In the genomic region with DNA sequence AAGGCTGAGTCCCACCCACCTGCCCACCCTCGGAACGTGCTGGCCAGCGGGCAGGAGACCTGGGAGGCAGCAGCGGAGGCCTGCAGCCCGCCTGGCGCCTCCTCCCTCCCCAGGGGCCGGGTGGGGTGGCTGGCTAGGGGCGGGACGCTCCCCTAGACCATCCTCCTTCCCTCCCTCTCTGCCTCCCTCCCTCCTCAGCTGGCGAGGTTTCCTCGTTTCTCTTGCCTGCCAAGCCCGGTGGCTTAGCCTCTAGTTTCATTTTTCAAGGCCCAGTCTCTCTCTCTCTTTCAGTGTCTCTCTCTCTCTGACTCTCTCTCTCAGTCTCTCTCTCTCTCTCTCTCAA, we compare ENCODE assay signal across 8 mouse cellular contexts. TPM values are rescaled to one million over a fixed set of nuclear protein-coding genes. Genes with fewer than 3 reads are reported as not detected.
DNase-seq lines count a peak whose midpoint lies in the region; ATAC-seq lines count a peak whose summit lies in the region.

No protein-coding gene starts in this region.

- H3K4me1 ChIP-seq in embryonic facial prominence, embryonic 10.5 days, result peaks cover 29% of the 10 kb centered on the region
- peaks cover 21% of the 10 kb centered on the region for H3K4me1 ChIP-seq in limb, embryonic 15.5 days
- peaks cover 9% of the 10 kb centered on the region for H3K4me1 ChIP-seq in midbrain, embryonic 16.5 days (ENCODE audit: control insufficient read depth, insufficient read depth, low read length)

- peaks cover 18% of the 10 kb centered on the region for H3K36me3 ChIP-seq in embryonic facial prominence, embryonic 10.5 days (replicated peaks)
- peaks cover 16% of the 10 kb centered on the region for H3K36me3 ChIP-seq in limb, embryonic 15.5 days
- no peaks in the 10 kb centered on the region for H3K36me3 ChIP-seq in midbrain, embryonic 16.5 days (ENCODE audit: control insufficient read depth, insufficient read depth, low read length)

- 0% methylated on average over 12 of the region's 12 CpGs for WGBS in embryonic facial prominence, embryonic 10.5 days
- WGBS in limb, embryonic 15.5 days, result 0% methylated on average over 10 of the region's 12 CpGs
- WGBS in midbrain, embryonic 16.5 days, result 0% methylated on average over 4 of the region's 12 CpGs

- H3K9me3 ChIP-seq in embryonic facial prominence, embryonic 10.5 days, result no peaks in the 10 kb centered on the region
- no peaks in the 10 kb centered on the region for H3K9me3 ChIP-seq in limb, embryonic 15.5 days
- no peaks in the 10 kb centered on the region for H3K9me3 ChIP-seq in midbrain, embryonic 16.5 days (replicated peaks; ENCODE audit: control insufficient read depth, low read length, poor library complexity, severe bottlenecking)

- H3K4me3 ChIP-seq in embryonic facial prominence, embryonic 10.5 days, result peak overlapping the region; percentile 55
- peak overlapping the region; percentile 36 for H3K4me3 ChIP-seq in limb, embryonic 15.5 days
- peak overlapping the region; percentile 33 for H3K4me3 ChIP-seq in midbrain, embryonic 16.5 days (ENCODE audit: low read depth, low read length)

- peak; percentile 92 for ATAC-seq in limb, embryonic 15.5 days (ENCODE audit: insufficient number of reproducible peaks, low FRiP score, low TSS enrichment, low read depth)
- peak; percentile 40 for ATAC-seq in midbrain, embryonic 16.5 days

- peak; percentile 94 for DNase-seq in 416B (ENCODE audit: low read depth)
- DNase-seq in adrenal gland, postnatal 14 days, result peak; percentile 97
- peak; percentile 92 for DNase-seq in embryonic facial prominence, embryonic 10.5 days (ENCODE audit: low spot score)
- peak; percentile 100 for DNase-seq in heart, adult 11 months
- DNase-seq in kidney, adult 11 months, result peak; percentile 96
- DNase-seq in spleen, postnatal 14 days (ENCODE audit: low spot score in 2 of 2), result peak; percentile 67 to 69

- peak overlapping the region; percentile 86 for H3K27ac ChIP-seq in embryonic facial prominence, embryonic 10.5 days (replicated peaks)
- peak overlapping the region; percentile 90 for H3K27ac ChIP-seq in limb, embryonic 15.5 days
- peak overlapping the region; percentile 7; the same call in 1 of the 2 replicates for H3K27ac ChIP-seq in midbrain, embryonic 16.5 days (ENCODE audit: low read length)

- H3K9ac ChIP-seq in limb, embryonic 15.5 days, result peak overlapping the region; percentile 4; the same call in 1 of the 2 replicates
- H3K9ac ChIP-seq in midbrain, embryonic 16.5 days (ENCODE audit: low read depth, low read length), result peak overlapping the region; percentile 65

- H3K4me2 ChIP-seq in limb, embryonic 15.5 days, result peak overlapping the region; percentile 50
- H3K4me2 ChIP-seq in midbrain, embryonic 16.5 days (ENCODE audit: low read length), result peak overlapping the region; percentile 65

- no peaks in the 10 kb centered on the region for H3K27me3 ChIP-seq in embryonic facial prominence, embryonic 10.5 days (replicated peaks; ENCODE audit: low read depth, poor library complexity, severe bottlenecking)
- H3K27me3 ChIP-seq in limb, embryonic 15.5 days, result no peaks in the 10 kb centered on the region
- H3K27me3 ChIP-seq in midbrain, embryonic 16.5 days (ENCODE audit: control insufficient read depth, insufficient read depth, low read depth, low read length), result no peaks in the 10 kb centered on the region

RNA-seq across cellular contexts. Expression of a gene that starts 5.1 kb away (rescaled TPM):
- 24.5 and 26.3 TPM in 2 replicates for total RNA-seq in adrenal gland, postnatal 14 days (2021)
- polyA plus RNA-seq in embryonic facial prominence, embryonic 10.5 days (2016; fragmentation: Nextera tagmentation; extraction: Ambion mirVana), result 24.0 and 25.1 TPM in 2 replicates
- 44.6 and 47.0 TPM in 2 replicates for polyA plus RNA-seq in limb, embryonic 15.5 days (2015; fragmentation: Nextera tagmentation; extraction: Ambion mirVana)
- 7.0 and 9.2 TPM in 2 replicates for polyA plus RNA-seq in midbrain, embryonic 16.5 days (2015; fragmentation: Nextera tagmentation; extraction: Ambion mirVana)

RNA-seq across cellular contexts. Expression of a gene that starts 8.0 kb away (rescaled TPM):
- 12.9 and 15.7 TPM in 2 replicates for total RNA-seq in adrenal gland, postnatal 14 days (2021)
- 26.2 and 26.5 TPM in 2 replicates for polyA plus RNA-seq in embryonic facial prominence, embryonic 10.5 days (2016; fragmentation: Nextera tagmentation; extraction: Ambion mirVana)
- 38.2 and 38.3 TPM in 2 replicates for polyA plus RNA-seq in limb, embryonic 15.5 days (2015; fragmentation: Nextera tagmentation; extraction: Ambion mirVana)
- polyA plus RNA-seq in midbrain, embryonic 16.5 days (2015; fragmentation: Nextera tagmentation; extraction: Ambion mirVana), result 7.1 and 8.4 TPM in 2 replicates

RNA-seq across cellular contexts. Expression of a gene that starts 17.5 kb away (rescaled TPM):
- 2.7 and 3.5 TPM in 2 replicates for total RNA-seq in adrenal gland, postnatal 14 days (2021)
- 3.8 and 4.2 TPM in 2 replicates for polyA plus RNA-seq in embryonic facial prominence, embryonic 10.5 days (2016; fragmentation: Nextera tagmentation; extraction: Ambion mirVana)
- polyA plus RNA-seq in limb, embryonic 15.5 days (2015; fragmentation: Nextera tagmentation; extraction: Ambion mirVana), result 5.2 and 6.5 TPM in 2 replicates
- 1.5 TPM in 2 replicates for polyA plus RNA-seq in midbrain, embryonic 16.5 days (2015; fragmentation: Nextera tagmentation; extraction: Ambion mirVana)

RNA-seq across cellular contexts. Expression of a gene that starts 33.8 kb away (rescaled TPM):
- total RNA-seq in adrenal gland, postnatal 14 days (2021), result 72.6 and 76.9 TPM in 2 replicates
- polyA plus RNA-seq in embryonic facial prominence, embryonic 10.5 days (2016; fragmentation: Nextera tagmentation; extraction: Ambion mirVana), result 31.9 and 35.2 TPM in 2 replicates
- polyA plus RNA-seq in limb, embryonic 15.5 days (2015; fragmentation: Nextera tagmentation; extraction: Ambion mirVana), result 57.5 and 59.8 TPM in 2 replicates
- 13.2 and 15.1 TPM in 2 replicates for polyA plus RNA-seq in midbrain, embryonic 16.5 days (2015; fragmentation: Nextera tagmentation; extraction: Ambion mirVana)

RNA-seq across cellular contexts. Expression of a gene that starts 34.1 kb away (rescaled TPM):
- 0.74 and 1.5 TPM in 2 replicates for total RNA-seq in adrenal gland, postnatal 14 days (2021)
- polyA plus RNA-seq in embryonic facial prominence, embryonic 10.5 days (2016; fragmentation: Nextera tagmentation; extraction: Ambion mirVana), result 0.19 and 0.35 TPM in 2 replicates
- 0.14 and 0.23 TPM in 2 replicates for polyA plus RNA-seq in limb, embryonic 15.5 days (2015; fragmentation: Nextera tagmentation; extraction: Ambion mirVana)
- polyA plus RNA-seq in midbrain, embryonic 16.5 days (2015; fragmentation: Nextera tagmentation; extraction: Ambion mirVana), result 3.1 and 4.4 TPM in 2 replicates

Comparison
In these comparisons a context has a peak if more than half of its experiments do, and no peak if none do; other contexts are left out.
1. Peak in every context shown above with its lines: DNase-seq, ATAC-seq, H3K4me3 ChIP-seq and H3K27ac ChIP-seq.
2. H3K27ac ChIP-seq: peak in every context shown above with its lines; median percentile 90 in limb, embryonic 15.5 days; 86 in embryonic facial prominence, embryonic 10.5 days; 7 in midbrain, embryonic 16.5 days.